Mouse (Mus musculus) cerebellum, adult (tissue): Measurements from ENCODE around the gene Ppil6.
A peak's percentile ranks its signal among the peaks of the same experiment; 100 is the strongest.

ENCODE experiments used
- ATAC-seq: cut with Nextera tagmentation; 2 replicates; pipeline ENCODE4 v1.9.2; 2017; ENCODE audit warnings: mild to moderate bottlenecking, moderate library complexity, mixed read lengths; ENCODE audit not compliant: insufficient number of reproducible peaks, low FRiP score, low TSS enrichment

Ppil6 gene

GRCm38 (mm10) chr10:41477278-41478181 is 12.7 kb upstream of the Ppil6 start:
- no peak for ATAC-seq

DNA sequence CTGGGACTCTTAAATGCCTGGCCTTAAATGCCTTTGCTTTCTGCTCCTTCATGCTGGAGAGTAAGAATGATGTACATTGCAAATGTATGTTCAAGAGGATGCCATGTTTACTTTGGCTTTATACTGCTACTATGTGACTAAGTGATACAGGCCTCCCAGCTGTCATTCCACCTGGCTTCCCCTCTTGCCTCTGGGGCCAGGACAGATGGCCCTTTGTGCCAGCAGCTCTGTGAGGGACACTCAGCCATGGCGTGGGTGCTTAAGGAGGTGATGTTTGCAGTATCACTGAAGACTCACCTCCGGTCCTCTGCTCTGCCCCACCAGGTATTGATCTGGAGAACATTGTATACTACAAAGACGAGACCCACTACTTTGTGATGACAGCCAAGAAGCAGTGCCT is 10.3 kb upstream of the Ppil6 start:
- no peak for ATAC-seq

DNA sequence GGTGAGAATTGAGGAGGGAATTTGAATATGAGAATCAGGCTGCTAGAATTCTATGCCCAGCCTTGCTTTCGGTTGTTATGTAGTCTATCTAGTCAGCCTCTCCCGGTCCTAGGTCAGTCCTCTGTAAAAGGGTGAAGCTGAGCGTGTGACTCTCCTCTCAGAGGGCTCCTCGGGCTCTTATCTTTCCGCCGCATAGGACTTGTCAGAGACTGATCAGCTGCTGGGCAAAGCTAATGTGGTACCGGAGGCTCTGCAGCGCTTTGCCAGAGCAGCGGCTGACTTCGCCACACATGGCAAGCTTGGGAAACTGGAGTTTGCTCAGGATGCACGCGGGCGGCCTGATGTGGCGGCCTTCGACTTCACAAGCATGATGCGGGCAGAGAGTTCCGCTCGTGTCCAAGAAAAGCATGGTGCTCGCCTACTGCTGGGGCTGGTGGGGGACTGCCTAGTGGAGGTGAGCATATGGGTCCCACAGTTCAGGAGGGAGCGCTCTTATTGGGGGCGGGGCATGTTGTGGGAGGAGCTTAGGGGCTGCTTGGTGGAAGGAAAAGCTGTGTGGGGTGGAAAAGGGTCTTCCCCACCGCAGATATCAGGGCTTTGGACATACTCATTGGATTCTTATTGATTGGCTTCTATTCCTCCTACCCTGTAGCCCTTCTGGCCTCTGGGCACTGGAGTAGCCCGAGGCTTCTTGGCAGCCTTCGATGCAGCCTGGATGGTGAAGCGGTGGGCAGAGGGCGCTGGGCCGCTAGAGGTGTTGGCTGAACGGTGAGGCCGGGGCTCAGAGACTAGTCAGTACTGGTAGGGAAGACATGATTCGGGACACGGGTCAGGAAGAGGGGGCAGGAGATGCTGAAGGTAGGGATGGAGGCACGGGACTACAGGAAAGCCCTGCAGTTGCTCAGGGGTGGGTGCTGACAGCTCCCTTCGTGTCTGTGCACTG is 9.0 kb upstream of the Ppil6 start:
- ATAC-seq = no peak

DNA sequence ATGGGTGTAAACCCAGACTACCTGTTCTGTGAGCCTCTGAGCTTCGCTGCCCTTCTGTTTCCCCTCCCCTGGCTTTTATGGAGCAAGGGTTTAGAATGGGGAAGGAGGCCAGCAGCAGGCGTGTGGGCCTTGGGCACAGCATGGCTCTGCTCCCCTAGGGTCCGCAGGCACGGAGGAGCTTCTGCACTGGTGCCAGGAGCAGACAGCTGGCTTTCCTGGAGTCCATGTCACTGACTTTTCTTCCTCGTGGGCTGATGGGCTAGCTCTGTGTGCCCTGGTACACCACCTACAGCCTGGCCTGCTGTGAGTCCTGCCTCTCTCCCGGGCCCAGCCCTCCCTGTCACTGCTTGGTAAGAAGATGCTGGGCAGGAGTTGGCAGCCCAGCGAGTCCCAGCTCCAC is 7.8 kb upstream of the Ppil6 start:
- ATAC-seq = peak; percentile 65

DNA sequence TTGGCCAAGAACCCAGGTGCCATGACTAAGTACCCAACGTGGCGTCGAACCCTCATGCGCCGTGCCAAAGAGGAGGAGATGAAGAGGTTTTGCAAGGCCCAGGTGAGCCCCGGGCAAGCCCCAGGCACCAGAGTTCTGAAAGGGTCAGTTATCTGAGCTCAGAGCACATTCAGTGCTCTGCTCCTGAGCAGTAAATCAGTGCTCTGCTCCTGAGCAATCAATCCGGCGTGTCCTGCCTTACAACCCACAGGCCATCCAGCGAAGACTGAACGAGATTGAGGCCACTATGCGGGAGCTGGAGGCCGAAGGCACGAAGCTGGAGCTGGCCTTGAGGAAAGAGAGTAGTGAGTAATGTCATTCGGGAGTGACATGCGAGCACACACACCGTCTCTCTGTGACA is 4.5 kb upstream of the Ppil6 start:
- no peak for ATAC-seq

GRCm38 (mm10) chr10:41486506-41487170 is 3.6 kb upstream of the Ppil6 start:
- ATAC-seq = no peak

GRCm38 (mm10) chr10:41488877-41489276 is 1.4 kb upstream of the Ppil6 start:
- ATAC-seq = no peak

DNA sequence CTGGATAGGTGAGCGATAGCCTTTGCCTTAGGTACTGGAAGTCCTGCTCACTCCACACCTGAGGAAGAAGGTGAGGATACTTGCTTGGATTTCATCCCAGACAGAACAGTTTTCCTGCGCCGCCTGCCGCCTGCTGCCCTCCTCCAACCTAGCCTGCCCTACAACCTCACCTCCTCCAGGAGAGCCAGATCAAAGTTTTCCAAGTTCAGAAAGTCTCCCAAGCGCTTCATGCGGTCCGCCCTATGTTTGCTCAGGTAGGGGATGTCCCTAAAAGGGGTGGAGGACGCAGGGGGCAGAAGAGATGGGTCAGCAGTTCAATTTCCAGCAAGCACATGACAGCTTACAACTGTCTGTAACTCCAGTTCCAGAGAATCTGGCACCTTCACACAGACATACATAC is 945 bp upstream of the Ppil6 start:
- no peak for ATAC-seq

- ATAC-seq = no peak
Observed at GRCm38 (mm10) chr10:41490518-41490873, 257 bp downstream of the Ppil6 start.

DNA sequence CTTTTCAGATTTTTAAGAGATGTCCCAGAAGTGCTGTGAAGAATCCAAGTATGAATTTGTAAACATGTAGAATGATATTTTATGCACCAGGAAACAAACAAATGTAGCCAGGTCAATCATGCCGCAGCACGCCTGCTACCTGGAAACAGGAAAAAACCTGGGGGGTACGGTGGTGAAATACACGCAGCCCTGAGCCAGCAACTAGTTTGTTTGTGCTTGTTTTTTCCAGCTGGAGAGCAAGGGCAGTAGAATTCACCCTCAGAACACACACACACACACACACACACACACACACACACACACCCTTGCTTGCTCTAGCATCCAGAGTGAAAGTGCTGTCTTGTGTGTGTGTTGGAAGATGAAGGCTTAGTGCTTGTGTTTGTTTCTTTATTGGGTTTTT is 872 bp downstream of the Ppil6 start:
- ATAC-seq = no peak

DNA sequence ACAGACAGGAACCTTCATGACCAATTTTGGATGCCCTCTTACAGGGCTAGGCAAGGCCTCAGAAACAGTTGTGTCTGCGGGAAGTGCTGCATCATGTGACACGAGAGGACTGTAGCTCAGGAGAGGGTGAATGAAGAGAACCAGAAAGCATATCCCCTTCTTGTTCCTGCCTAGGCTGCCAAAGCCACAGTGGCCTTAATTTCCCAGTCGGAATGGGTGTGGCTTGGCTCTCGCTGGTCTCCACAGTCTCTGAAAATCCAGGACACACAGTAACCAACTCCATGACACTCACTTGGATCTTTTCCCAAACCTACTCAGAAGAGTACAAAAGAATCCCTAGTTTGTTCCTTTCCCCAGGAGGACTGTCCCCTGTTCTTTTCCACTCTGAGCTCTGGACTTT is 10.7 kb downstream of the Ppil6 start:
- no peak for ATAC-seq

GRCm38 (mm10) chr10:41504996-41505395 is 14.8 kb downstream of the Ppil6 start:
- no peak for ATAC-seq

- ATAC-seq = peak; percentile 92
Observed at GRCm38 (mm10) chr10:41505446-41505845, 15.2 kb downstream of the Ppil6 start.

- ATAC-seq = no peak
Observed at GRCm38 (mm10) chr10:41509160-41509559, 18.9 kb downstream of the Ppil6 start.

DNA sequence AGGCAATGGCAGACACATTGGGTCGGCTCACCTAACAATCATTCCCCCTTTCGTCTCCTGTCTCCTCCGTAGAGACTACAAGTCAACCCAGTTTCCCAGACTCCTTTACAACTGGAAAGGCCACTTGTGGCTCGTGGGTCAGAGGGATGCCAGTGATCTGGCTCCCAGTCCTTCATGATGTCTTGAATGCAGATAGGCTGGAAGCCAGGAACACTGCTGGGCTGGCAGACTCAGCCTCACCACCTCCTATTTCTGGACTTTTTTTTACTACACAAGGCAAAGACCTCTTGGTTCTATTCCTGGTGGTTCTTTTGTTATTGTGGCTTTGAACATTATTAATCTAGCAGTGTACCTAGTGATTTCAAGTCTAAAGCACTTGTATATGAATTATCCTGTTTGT is 24.1 kb downstream of the Ppil6 start:
- ATAC-seq = no peak

DNA sequence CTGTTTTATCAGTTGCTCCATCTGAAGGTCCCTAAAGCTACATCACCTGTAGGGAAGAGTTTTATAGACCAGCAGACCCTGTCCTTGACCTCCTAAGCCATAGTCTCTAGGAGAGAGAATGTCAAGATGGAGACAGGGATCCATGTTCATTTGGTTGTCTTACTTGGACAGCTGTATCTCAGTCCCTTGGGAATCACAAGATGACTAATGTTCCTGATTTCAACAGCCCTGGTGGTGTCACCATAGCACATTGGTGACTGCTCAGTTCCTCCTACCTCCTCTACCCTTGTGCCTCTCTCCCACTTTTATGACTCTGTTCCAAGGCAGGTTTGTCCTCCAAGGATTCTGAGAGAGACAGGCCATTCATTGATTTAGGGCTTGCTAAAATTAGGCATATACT is 24.7 kb downstream of the Ppil6 start:
- ATAC-seq = no peak

GRCm38 (mm10) chr10:41518508-41518980 is 28.3 kb downstream of the Ppil6 start:
- peak; percentile 67 for ATAC-seq

- ATAC-seq = peak; percentile 86
Observed at GRCm38 (mm10) chr10:41518981-41519618, 28.9 kb downstream of the Ppil6 start, which contains the start of gene Cd164. Gene Cd164, plus strand, starts transcription at chr10:41519414.

- peak; percentile 7; the same call in 1 of the 2 replicates for ATAC-seq
Observed at GRCm38 (mm10) chr10:41519640-41520409, 29.6 kb downstream of the Ppil6 start.

- no peak for ATAC-seq
Observed at GRCm38 (mm10) chr10:41520410-41520673, 30.1 kb downstream of the Ppil6 start.
